Mouse (Mus musculus): Measurements from ENCODE around the gene Bnipl. TPM values are rescaled to one million over a fixed set of nuclear protein-coding genes. Genes with fewer than 3 reads are reported as not detected.
A peak's percentile ranks its signal among the peaks of the same experiment; 100 is the strongest.

The Bnipl gene
- polyA plus RNA-seq, 1 experiment from 2014 or later: 0.22 TPM

- H3K4me2 ChIP-seq (ENCODE audit: low read depth, low read length): no peak overlapping the region
- ATAC-seq (replicated peaks; ENCODE audit: extremely low read depth, insufficient read depth, low FRiP score): no peak
- H3K4me1 ChIP-seq (ENCODE audit: control insufficient read depth, insufficient read depth, low read length): no peaks in the 10 kb centered on the region; the same call in 1 of the 2 replicates
- no peak overlapping the region for H3K4me3 ChIP-seq (ENCODE audit: low read length)
- peaks cover 27% of the 10 kb centered on the region for H3K36me3 ChIP-seq (ENCODE audit: control insufficient read depth, insufficient read depth)
- H3K27me3 ChIP-seq (ENCODE audit: control insufficient read depth, insufficient read depth, low read length): no peaks in the 10 kb centered on the region
- H3K27ac ChIP-seq (ENCODE audit: low read length): no peak overlapping the region
- WGBS: 75% methylated on average over 6 of the region's 6 CpGs
- no peaks in the 10 kb centered on the region for H3K9me3 ChIP-seq (replicated peaks; ENCODE audit: control insufficient read depth, low read length)
- no peak overlapping the region for H3K9ac ChIP-seq (ENCODE audit: low read length)
Observed at GRCm38 (mm10) chr3:95290156-95290555, 39.2 kb upstream of the Bnipl start.

GRCm38 (mm10) chr3:95289419-95289818 is 38.4 kb upstream of the Bnipl start:
- Histone ChIP-seq H3K9ac (ENCODE audit: low read length) (no peak overlapping the region), H3K4me1 (ENCODE audit: control insufficient read depth, insufficient read depth, low read length) (peaks cover 3% of the 10 kb centered on the region; the same call in 1 of the 2 replicates), H3K9me3 (replicated peaks; ENCODE audit: control insufficient read depth, low read length) (no peaks in the 10 kb centered on the region), H3K4me2 (ENCODE audit: low read depth, low read length) (no peak overlapping the region), H3K27ac (ENCODE audit: low read length) (no peak overlapping the region), H3K36me3 (ENCODE audit: control insufficient read depth, insufficient read depth) (peaks cover 22% of the 10 kb centered on the region), H3K4me3 (ENCODE audit: low read length) (no peak overlapping the region), H3K27me3 (ENCODE audit: control insufficient read depth, insufficient read depth, low read length) (no peaks in the 10 kb centered on the region)
- no peak for ATAC-seq (replicated peaks; ENCODE audit: extremely low read depth, insufficient read depth, low FRiP score)
- 89% methylated on average over 4 of the region's 4 CpGs for WGBS

GRCm38 (mm10) chr3:95287541-95287940 is 36.5 kb upstream of the Bnipl start:
- ATAC-seq (replicated peaks; ENCODE audit: extremely low read depth, insufficient read depth, low FRiP score): no peak
- Histone ChIP-seq H3K4me2 (ENCODE audit: low read depth, low read length) (no peak overlapping the region), H3K4me1 (ENCODE audit: control insufficient read depth, insufficient read depth, low read length) (peaks cover 12% of the 10 kb centered on the region), H3K9ac (ENCODE audit: low read length) (no peak overlapping the region), H3K4me3 (ENCODE audit: low read length) (no peak overlapping the region), H3K36me3 (ENCODE audit: control insufficient read depth, insufficient read depth) (peaks cover 14% of the 10 kb centered on the region), H3K9me3 (replicated peaks; ENCODE audit: control insufficient read depth, low read length) (no peaks in the 10 kb centered on the region), H3K27ac (ENCODE audit: low read length) (no peak overlapping the region), H3K27me3 (ENCODE audit: control insufficient read depth, insufficient read depth, low read length) (no peaks in the 10 kb centered on the region)
- 82% methylated on average over 3 of the region's 3 CpGs for WGBS

GRCm38 (mm10) chr3:95286510-95286909 is 35.5 kb upstream of the Bnipl start:
- Histone ChIP-seq H3K27ac (ENCODE audit: low read length) (no peak overlapping the region), H3K9me3 (replicated peaks; ENCODE audit: control insufficient read depth, low read length) (no peaks in the 10 kb centered on the region), H3K4me2 (ENCODE audit: low read depth, low read length) (no peak overlapping the region), H3K36me3 (ENCODE audit: control insufficient read depth, insufficient read depth) (peaks cover 14% of the 10 kb centered on the region), H3K27me3 (ENCODE audit: control insufficient read depth, insufficient read depth, low read length) (no peaks in the 10 kb centered on the region), H3K4me1 (ENCODE audit: control insufficient read depth, insufficient read depth, low read length) (peaks cover 12% of the 10 kb centered on the region), H3K9ac (ENCODE audit: low read length) (no peak overlapping the region), H3K4me3 (ENCODE audit: low read length) (no peak overlapping the region)
- no peak for ATAC-seq (replicated peaks; ENCODE audit: extremely low read depth, insufficient read depth, low FRiP score)
- WGBS: 71% methylated on average over 7 of the region's 7 CpGs

- Histone ChIP-seq H3K4me2 (ENCODE audit: low read depth, low read length) (no peak overlapping the region), H3K9me3 (replicated peaks; ENCODE audit: control insufficient read depth, low read length) (no peaks in the 10 kb centered on the region), H3K27ac (ENCODE audit: low read length) (no peak overlapping the region), H3K4me1 (ENCODE audit: control insufficient read depth, insufficient read depth, low read length) (peaks cover 12% of the 10 kb centered on the region), H3K36me3 (ENCODE audit: control insufficient read depth, insufficient read depth) (peaks cover 14% of the 10 kb centered on the region), H3K4me3 (ENCODE audit: low read length) (no peak overlapping the region), H3K9ac (ENCODE audit: low read length) (no peak overlapping the region), H3K27me3 (ENCODE audit: control insufficient read depth, insufficient read depth, low read length) (no peaks in the 10 kb centered on the region)
- ATAC-seq (replicated peaks; ENCODE audit: extremely low read depth, insufficient read depth, low FRiP score): no peak
- 68% methylated on average over 5 of the region's 5 CpGs for WGBS
Observed at GRCm38 (mm10) chr3:95286011-95286410, 35.0 kb upstream of the Bnipl start.

- Histone ChIP-seq H3K36me3 (ENCODE audit: control insufficient read depth, insufficient read depth) (peaks cover 10% of the 10 kb centered on the region), H3K27me3 (ENCODE audit: control insufficient read depth, insufficient read depth, low read length) (no peaks in the 10 kb centered on the region), H3K9me3 (replicated peaks; ENCODE audit: control insufficient read depth, low read length) (no peaks in the 10 kb centered on the region), H3K4me1 (ENCODE audit: control insufficient read depth, insufficient read depth, low read length) (peaks cover 16% of the 10 kb centered on the region), H3K4me3 (ENCODE audit: low read length) (no peak overlapping the region), H3K27ac (ENCODE audit: low read length) (no peak overlapping the region), H3K4me2 (ENCODE audit: low read depth, low read length) (no peak overlapping the region), H3K9ac (ENCODE audit: low read length) (no peak overlapping the region)
- ATAC-seq (replicated peaks; ENCODE audit: extremely low read depth, insufficient read depth, low FRiP score): no peak
- WGBS: 89% methylated on average over 5 of the region's 5 CpGs
Observed at GRCm38 (mm10) chr3:95285390-95285789, 34.4 kb upstream of the Bnipl start.

- Histone ChIP-seq H3K4me2 (ENCODE audit: low read depth, low read length) (peak overlapping the region; percentile 96), H3K9me3 (replicated peaks; ENCODE audit: control insufficient read depth, low read length) (no peaks in the 10 kb centered on the region), H3K36me3 (ENCODE audit: control insufficient read depth, insufficient read depth) (peaks cover 10% of the 10 kb centered on the region), H3K27ac (ENCODE audit: low read length) (no peak overlapping the region), H3K9ac (ENCODE audit: low read length) (peak overlapping the region; percentile 91; the same call in 1 of the 2 replicates), H3K4me3 (ENCODE audit: low read length) (peak overlapping the region; percentile 82), H3K27me3 (ENCODE audit: control insufficient read depth, insufficient read depth, low read length) (no peaks in the 10 kb centered on the region), H3K4me1 (ENCODE audit: control insufficient read depth, insufficient read depth, low read length) (peaks cover 16% of the 10 kb centered on the region)
- WGBS: 89% methylated on average over 12 of the region's 12 CpGs
- ATAC-seq (replicated peaks; ENCODE audit: extremely low read depth, insufficient read depth, low FRiP score): no peak
Observed at GRCm38 (mm10) chr3:95284501-95285281, 33.7 kb upstream of the Bnipl start.

- H3K4me3 ChIP-seq (ENCODE audit: low read length): peak overlapping the region; percentile 82
- H3K4me1 ChIP-seq (ENCODE audit: control insufficient read depth, insufficient read depth, low read length): peaks cover 16% of the 10 kb centered on the region
- no peak overlapping the region for H3K27ac ChIP-seq (ENCODE audit: low read length)
- no peaks in the 10 kb centered on the region for H3K27me3 ChIP-seq (ENCODE audit: control insufficient read depth, insufficient read depth, low read length)
- H3K36me3 ChIP-seq (ENCODE audit: control insufficient read depth, insufficient read depth): peaks cover 10% of the 10 kb centered on the region
- WGBS: 21% methylated on average over 1 of the region's 1 CpGs
- H3K9ac ChIP-seq (ENCODE audit: low read length): peak overlapping the region; percentile 91; the same call in 1 of the 2 replicates
- H3K4me2 ChIP-seq (ENCODE audit: low read depth, low read length): peak overlapping the region; percentile 96
- H3K9me3 ChIP-seq (replicated peaks; ENCODE audit: control insufficient read depth, low read length): no peaks in the 10 kb centered on the region
- no peak for ATAC-seq (replicated peaks; ENCODE audit: extremely low read depth, insufficient read depth, low FRiP score)
Observed at GRCm38 (mm10) chr3:95284062-95284461, 33.1 kb upstream of the Bnipl start.

GRCm38 (mm10) chr3:95283589-95283941 is 32.6 kb upstream of the Bnipl start:
- Histone ChIP-seq H3K9me3 (replicated peaks; ENCODE audit: control insufficient read depth, low read length) (no peaks in the 10 kb centered on the region), H3K4me3 (ENCODE audit: low read length) (peak overlapping the region; percentile 82), H3K36me3 (ENCODE audit: control insufficient read depth, insufficient read depth) (peaks cover 7% of the 10 kb centered on the region), H3K27ac (ENCODE audit: low read length) (peak overlapping the region; percentile 92), H3K4me2 (ENCODE audit: low read depth, low read length) (peak overlapping the region; percentile 96), H3K9ac (ENCODE audit: low read length) (peak overlapping the region; percentile 91), H3K4me1 (ENCODE audit: control insufficient read depth, insufficient read depth, low read length) (peaks cover 16% of the 10 kb centered on the region), H3K27me3 (ENCODE audit: control insufficient read depth, insufficient read depth, low read length) (no peaks in the 10 kb centered on the region)
- ATAC-seq (replicated peaks; ENCODE audit: extremely low read depth, insufficient read depth, low FRiP score): no peak
- WGBS: 2% methylated on average over 7 of the region's 7 CpGs

Data from heart, embryonic 16.5 days (tissue).